Mouse (Mus musculus): ENCODE measurements around the gene Rpl18a. TPM values are rescaled to one million over a fixed set of nuclear protein-coding genes. Genes with fewer than 3 reads are reported as not detected.

Gene Rpl18a
- 3,589 and 3,709 TPM in 2 replicates for polyA plus RNA-seq (2012; rRNA removed)

- Histone ChIP-seq H3K4me1 (ENCODE audit: control insufficient read depth, insufficient read depth, low read length) (no peaks in the 10 kb centered on the region; the same call in 1 of the 2 replicates), H3K4me3 (ENCODE audit: insufficient read depth, low read depth, low read length) (peak within 1 kb of the TSS; percentile 82), H3K27ac (ENCODE audit: insufficient read depth, low read depth, low read length) (peak within 1 kb of the TSS; percentile 64), H3K36me3 (ENCODE audit: control insufficient read depth, insufficient read depth, low read length) (no peaks in the 10 kb centered on the region), H3K27me3 (replicated peaks; ENCODE audit: control insufficient read depth, insufficient read depth, low read length) (no peaks in the 10 kb centered on the region)
- DNase-seq = peak; percentile 99
- WGBS = under 1% methylated on average over 60 of the region's 60 CpGs
- TF ChIP-seq CTCF (conservative IDR thresholded peaks at IDR 0.05; ENCODE audit: insufficient read depth, insufficient read length, low read depth, low read length) (no peak), POLR2A (IDR thresholded peaks at IDR 0.05; ENCODE audit: low read depth, low read length) (peak; percentile 74)
These were observed at the start of gene Rpl18a for GRCm38 (mm10) chr8:70897021-70897680. Gene Rpl18a, minus strand, starts transcription at chr8:70897412.

GRCm38 (mm10) chr8:70943187-70943586 lies 46.0 kb upstream of the Rpl18a start:
- Histone ChIP-seq H3K36me3 (ENCODE audit: control insufficient read depth, insufficient read depth, low read length) (no peaks in the 10 kb centered on the region), H3K27me3 (replicated peaks; ENCODE audit: control insufficient read depth, insufficient read depth, low read length) (no peaks in the 10 kb centered on the region; the same call in 1 of the 2 replicates), H3K4me3 (ENCODE audit: insufficient read depth, low read depth, low read length) (no peak overlapping the region), H3K4me1 (ENCODE audit: control insufficient read depth, insufficient read depth, low read length) (no peaks in the 10 kb centered on the region), H3K27ac (ENCODE audit: insufficient read depth, low read depth, low read length) (no peak overlapping the region)
- DNase-seq = no peak
- TF ChIP-seq CTCF (conservative IDR thresholded peaks at IDR 0.05; ENCODE audit: insufficient read depth, insufficient read length, low read depth, low read length) (no peak), POLR2A (IDR thresholded peaks at IDR 0.05; ENCODE audit: low read depth, low read length) (no peak)
- WGBS = 33% methylated on average over 1 of the region's 1 CpGs

- Histone ChIP-seq H3K27ac (ENCODE audit: insufficient read depth, low read depth, low read length) (no peak overlapping the region), H3K4me1 (ENCODE audit: control insufficient read depth, insufficient read depth, low read length) (no peaks in the 10 kb centered on the region), H3K36me3 (ENCODE audit: control insufficient read depth, insufficient read depth, low read length) (no peaks in the 10 kb centered on the region), H3K27me3 (replicated peaks; ENCODE audit: control insufficient read depth, insufficient read depth, low read length) (no peaks in the 10 kb centered on the region), H3K4me3 (ENCODE audit: insufficient read depth, low read depth, low read length) (no peak overlapping the region)
- TF ChIP-seq POLR2A (IDR thresholded peaks at IDR 0.05; ENCODE audit: low read depth, low read length) (no peak), CTCF (conservative IDR thresholded peaks at IDR 0.05; ENCODE audit: insufficient read depth, insufficient read length, low read depth, low read length) (no peak)
- DNase-seq = no peak
- WGBS = 66% methylated on average over 2 of the region's 2 CpGs
These were observed 44.3 kb upstream of the Rpl18a start for GRCm38 (mm10) chr8:70941478-70941877.

GRCm38 (mm10) chr8:70937200-70937599 lies 40.0 kb upstream of the Rpl18a start:
- H3K4me1 ChIP-seq (ENCODE audit: control insufficient read depth, insufficient read depth, low read length) = no peaks in the 10 kb centered on the region
- no peak for DNase-seq
- no peak overlapping the region for H3K4me3 ChIP-seq (ENCODE audit: insufficient read depth, low read depth, low read length)
- no peak overlapping the region for H3K27ac ChIP-seq (ENCODE audit: insufficient read depth, low read depth, low read length)
- no peak for TF ChIP-seq POLR2A (IDR thresholded peaks at IDR 0.05; ENCODE audit: low read depth, low read length)
- TF ChIP-seq CTCF (conservative IDR thresholded peaks at IDR 0.05; ENCODE audit: insufficient read depth, insufficient read length, low read depth, low read length) = no peak
- H3K27me3 ChIP-seq (replicated peaks; ENCODE audit: control insufficient read depth, insufficient read depth, low read length) = no peaks in the 10 kb centered on the region
- 75% methylated on average over 6 of the region's 6 CpGs for WGBS
- no peaks in the 10 kb centered on the region for H3K36me3 ChIP-seq (ENCODE audit: control insufficient read depth, insufficient read depth, low read length)

GRCm38 (mm10) chr8:70934786-70935185 lies 37.6 kb upstream of the Rpl18a start:
- no peak for DNase-seq
- Histone ChIP-seq H3K4me3 (ENCODE audit: insufficient read depth, low read depth, low read length) (no peak overlapping the region), H3K27ac (ENCODE audit: insufficient read depth, low read depth, low read length) (no peak overlapping the region), H3K36me3 (ENCODE audit: control insufficient read depth, insufficient read depth, low read length) (no peaks in the 10 kb centered on the region), H3K4me1 (ENCODE audit: control insufficient read depth, insufficient read depth, low read length) (no peaks in the 10 kb centered on the region), H3K27me3 (replicated peaks; ENCODE audit: control insufficient read depth, insufficient read depth, low read length) (no peaks in the 10 kb centered on the region)
- no peak for TF ChIP-seq CTCF (conservative IDR thresholded peaks at IDR 0.05; ENCODE audit: insufficient read depth, insufficient read length, low read depth, low read length)
- no peak for TF ChIP-seq POLR2A (IDR thresholded peaks at IDR 0.05; ENCODE audit: low read depth, low read length)
- 37% methylated on average over 7 of the region's 7 CpGs for WGBS

GRCm38 (mm10) chr8:70933036-70933435 lies 35.8 kb upstream of the Rpl18a start:
- peak; percentile 5 for DNase-seq
- Histone ChIP-seq H3K27ac (ENCODE audit: insufficient read depth, low read depth, low read length) (no peak overlapping the region), H3K36me3 (ENCODE audit: control insufficient read depth, insufficient read depth, low read length) (no peaks in the 10 kb centered on the region), H3K4me3 (ENCODE audit: insufficient read depth, low read depth, low read length) (no peak overlapping the region), H3K27me3 (replicated peaks; ENCODE audit: control insufficient read depth, insufficient read depth, low read length) (no peaks in the 10 kb centered on the region), H3K4me1 (ENCODE audit: control insufficient read depth, insufficient read depth, low read length) (no peaks in the 10 kb centered on the region)
- 72% methylated on average over 4 of the region's 4 CpGs for WGBS
- no peak for TF ChIP-seq CTCF (conservative IDR thresholded peaks at IDR 0.05; ENCODE audit: insufficient read depth, insufficient read length, low read depth, low read length)
- TF ChIP-seq POLR2A (IDR thresholded peaks at IDR 0.05; ENCODE audit: low read depth, low read length) = no peak

- Histone ChIP-seq H3K4me3 (ENCODE audit: insufficient read depth, low read depth, low read length) (no peak overlapping the region), H3K36me3 (ENCODE audit: control insufficient read depth, insufficient read depth, low read length) (no peaks in the 10 kb centered on the region), H3K27ac (ENCODE audit: insufficient read depth, low read depth, low read length) (no peak overlapping the region), H3K27me3 (replicated peaks; ENCODE audit: control insufficient read depth, insufficient read depth, low read length) (no peaks in the 10 kb centered on the region), H3K4me1 (ENCODE audit: control insufficient read depth, insufficient read depth, low read length) (no peaks in the 10 kb centered on the region)
- DNase-seq = no peak
- TF ChIP-seq POLR2A (IDR thresholded peaks at IDR 0.05; ENCODE audit: low read depth, low read length) = no peak
- TF ChIP-seq CTCF (conservative IDR thresholded peaks at IDR 0.05; ENCODE audit: insufficient read depth, insufficient read length, low read depth, low read length) = no peak
- 94% methylated on average over 11 of the region's 11 CpGs for WGBS
These were observed 34.5 kb upstream of the Rpl18a start for GRCm38 (mm10) chr8:70931731-70932130.

All from kidney, adult 2 months (tissue).